Comparison of ENCODE assay signal across 19 mouse cellular contexts in genomic region chr15:86364948-86365658, GRCm38 (mm10).
DNase-seq lines count a peak whose midpoint lies in the region; ATAC-seq and TF ChIP-seq lines count a peak whose summit lies in the region.
"Had no signal": no experiment of that assay in that cellular context is flagged by ENCODE, and none has a peak within 500 bp of the region (broad histone marks: within the 10 kb centered on the region; RNA-seq: fewer than 3 reads in every experiment).

No protein-coding gene starts in this region.

- H3K4me1 ChIP-seq in forebrain, embryonic 14.5 days (ENCODE audit: control insufficient read depth, insufficient read depth, low read length), result peaks cover 38% of the 10 kb centered on the region
- H3K4me1 ChIP-seq in forebrain, embryonic 12.5 days, result peaks cover 34% of the 10 kb centered on the region
- H3K4me1 ChIP-seq in thymus, adult 2 months (replicated peaks; ENCODE audit: control insufficient read depth, insufficient read depth, low read length), result peaks cover 54% of the 10 kb centered on the region
- H3K4me1 ChIP-seq: embryonic facial prominence, embryonic 12.5 days; liver, embryonic 12.5 days had no signal

- no peak for TF ChIP-seq POLR2A in thymus, adult 2 months (IDR thresholded peaks at IDR 0.05; ENCODE audit: control insufficient read depth, extremely low read depth, insufficient read depth, low read length, poor library complexity)

- H3K27me3 ChIP-seq in forebrain, embryonic 14.5 days (replicated peaks; ENCODE audit: control insufficient read depth, insufficient read depth, low read length), result no peaks in the 10 kb centered on the region
- H3K27me3 ChIP-seq in forebrain, embryonic 12.5 days, result no peaks in the 10 kb centered on the region
- H3K27me3 ChIP-seq in thymus, adult 2 months (ENCODE audit: control insufficient read depth, insufficient read depth, low read length), result no peaks in the 10 kb centered on the region
- H3K27me3 ChIP-seq: embryonic facial prominence, embryonic 12.5 days; forebrain, embryonic 13.5 days; limb, embryonic 13.5 days; liver, embryonic 12.5 days; midbrain, embryonic 13.5 days had no signal

- WGBS in forebrain, embryonic 14.5 days, result 79% methylated on average over 10 of the region's 10 CpGs
- WGBS in forebrain, embryonic 12.5 days, result 88% methylated on average over 10 of the region's 10 CpGs
- 60% methylated on average over 10 of the region's 10 CpGs for WGBS in thymus, adult 2 months

- H3K36me3 ChIP-seq in forebrain, embryonic 14.5 days (ENCODE audit: control insufficient read depth, insufficient read depth, low read length), result no peaks in the 10 kb centered on the region
- no peaks in the 10 kb centered on the region for H3K36me3 ChIP-seq in forebrain, embryonic 12.5 days (replicated peaks)
- H3K36me3 ChIP-seq in thymus, adult 2 months (ENCODE audit: control insufficient read depth, insufficient read depth, low read length), result no peaks in the 10 kb centered on the region
- H3K36me3 ChIP-seq: embryonic facial prominence, embryonic 12.5 days; limb, embryonic 13.5 days; liver, embryonic 12.5 days; midbrain, embryonic 13.5 days had no signal

- ATAC-seq in forebrain, embryonic 14.5 days, result no peak
- ATAC-seq in forebrain, embryonic 12.5 days (ENCODE audit: low FRiP score), result no peak
- ATAC-seq: forebrain, embryonic 13.5 days; liver, embryonic 12.5 days; midbrain, embryonic 13.5 days had no signal

- no peak for TF ChIP-seq CTCF in thymus, adult 2 months (IDR thresholded peaks at IDR 0.05; ENCODE audit: borderline replicate concordance, control insufficient read depth, extremely low read depth, insufficient read depth, low read length, poor library complexity)

- H3K4me3 ChIP-seq in forebrain, embryonic 14.5 days (ENCODE audit: low read depth, low read length), result no peak overlapping the region
- no peak overlapping the region for H3K4me3 ChIP-seq in forebrain, embryonic 12.5 days (replicated peaks)
- no peak overlapping the region for H3K4me3 ChIP-seq in thymus, adult 2 months (ENCODE audit: control insufficient read depth, insufficient read depth, low read length)
- H3K4me3 ChIP-seq: embryonic facial prominence, embryonic 12.5 days; forebrain, embryonic 13.5 days; limb, embryonic 13.5 days; liver, embryonic 12.5 days; midbrain, embryonic 13.5 days had no signal

- H3K9ac ChIP-seq in forebrain, embryonic 14.5 days (ENCODE audit: low read length), result no peak overlapping the region
- H3K9ac ChIP-seq in forebrain, embryonic 12.5 days, result no peak overlapping the region
- H3K9ac ChIP-seq: embryonic facial prominence, embryonic 12.5 days; forebrain, embryonic 13.5 days; limb, embryonic 13.5 days; liver, embryonic 12.5 days; midbrain, embryonic 13.5 days had no signal

- peak overlapping the region; percentile 30; the same call in 1 of the 2 replicates for H3K27ac ChIP-seq in forebrain, embryonic 14.5 days (ENCODE audit: low read depth, low read length)
- H3K27ac ChIP-seq in forebrain, embryonic 12.5 days, result no peak overlapping the region
- H3K27ac ChIP-seq in thymus, adult 2 months (ENCODE audit: control insufficient read depth, insufficient read depth, low read length), result peak overlapping the region; percentile 93
- H3K27ac ChIP-seq: embryonic facial prominence, embryonic 12.5 days; kidney, postnatal 0 days; limb, embryonic 13.5 days; liver, embryonic 12.5 days had no signal

- peak; percentile 14 for DNase-seq in forebrain, embryonic 14.5 days (ENCODE audit: low spot score)
- peak; percentile 34 for DNase-seq in left cerebral cortex, postnatal 4 days
- DNase-seq in left cerebral cortex, postnatal 36 days (ENCODE audit: low spot score in 2 of 2), result no peak
- no peak for DNase-seq in thymus, adult 2 months
- no peak for DNase-seq in adrenal gland, postnatal 4 days (ENCODE audit: low spot score in 2 of 2)
- DNase-seq in urinary bladder, adult 18-20 months (ENCODE audit: low spot score in 2 of 2), result no peak
- DNase-seq: adrenal gland, adult 8-10 months; cerebellum, adult 9-10 months; kidney, adult 2 months; lung, adult 18-20 months; lung, postnatal 10 days; spleen, adult 18-20 months had no signal

- intact Hi-C loops in left cerebral cortex, postnatal 4 days (cut with DNase I), result no loop called here
- intact Hi-C loops in left cerebral cortex, postnatal 36 days (cut with DNase I), result loop anchor here (5.0 kb wide), 1 partner anchor 88 kb away; no protein-coding TSS in a partner anchor

- H3K9me3 ChIP-seq in forebrain, embryonic 14.5 days (replicated peaks; ENCODE audit: control insufficient read depth, low read length), result no peaks in the 10 kb centered on the region
- H3K9me3 ChIP-seq in forebrain, embryonic 12.5 days, result no peaks in the 10 kb centered on the region
- H3K9me3 ChIP-seq: embryonic facial prominence, embryonic 12.5 days; forebrain, embryonic 13.5 days; limb, embryonic 13.5 days; liver, embryonic 12.5 days; midbrain, embryonic 13.5 days had no signal

- H3K4me2 ChIP-seq in forebrain, embryonic 14.5 days (ENCODE audit: low read length), result no peak overlapping the region
- no peak overlapping the region for H3K4me2 ChIP-seq in forebrain, embryonic 12.5 days
- H3K4me2 ChIP-seq: embryonic facial prominence, embryonic 12.5 days; forebrain, embryonic 13.5 days; limb, embryonic 13.5 days; liver, embryonic 12.5 days; midbrain, embryonic 13.5 days had no signal

Comparison
In these comparisons a context has a peak if more than half of its experiments do, and no peak if none do; other contexts are left out.
1. DNase-seq: peak in forebrain, embryonic 14.5 days (single experiment) and left cerebral cortex, postnatal 4 days (single experiment); none in left cerebral cortex, postnatal 36 days (0 of 2), thymus, adult 2 months (single experiment), adrenal gland, postnatal 4 days (0 of 2) and urinary bladder, adult 18-20 months (0 of 2).